Mouse (Mus musculus) ES-Bruce4 (cell line): ENCODE results near the gene Pfkfb3.

Experiments used
- CTCF ChIP-seq: IDR thresholded peaks from one replicate; pipeline ENCODE4 v1.8.1; 2011; ENCODE audit warnings: low read depth, low read length
- EP300 ChIP-seq: IDR thresholded peaks from 2 replicates; pipeline ENCODE4 v1.6.1; 2011; ENCODE audit warnings: low read depth, low read length; ENCODE audit not compliant: insufficient read depth

DNA sequence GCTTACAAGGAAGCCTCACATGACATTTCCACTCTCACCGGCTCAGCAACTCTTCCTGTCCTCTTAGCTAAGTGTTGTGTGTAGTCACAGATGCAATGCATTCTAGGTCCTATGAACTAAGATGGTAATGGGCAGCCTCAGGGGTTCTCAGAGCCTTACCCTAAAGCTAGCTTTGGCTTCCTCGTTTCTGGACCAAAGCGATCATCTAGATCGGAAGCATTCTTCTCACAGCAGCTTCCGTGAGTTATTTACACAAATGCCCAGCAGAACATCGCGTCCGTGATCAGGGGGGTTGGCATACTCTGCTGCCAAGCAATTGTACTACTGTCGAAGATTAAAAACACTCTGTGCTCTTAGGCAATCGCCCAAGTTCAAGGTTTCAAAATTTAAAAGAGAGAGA lies 19.1 kb downstream of the Pfkfb3 start:
- TF ChIP-seq CTCF (no peak), EP300 (no peak)
